Mouse (Mus musculus): ENCODE data around the gene Epm2aip1. TPM values are rescaled to one million over a fixed set of nuclear protein-coding genes. Genes with fewer than 3 reads are reported as not detected.

The Epm2aip1 gene
- total and polyA plus RNA-seq, 3 experiments, result 9.3 to 12.2 (median 11.4) TPM

DNA sequence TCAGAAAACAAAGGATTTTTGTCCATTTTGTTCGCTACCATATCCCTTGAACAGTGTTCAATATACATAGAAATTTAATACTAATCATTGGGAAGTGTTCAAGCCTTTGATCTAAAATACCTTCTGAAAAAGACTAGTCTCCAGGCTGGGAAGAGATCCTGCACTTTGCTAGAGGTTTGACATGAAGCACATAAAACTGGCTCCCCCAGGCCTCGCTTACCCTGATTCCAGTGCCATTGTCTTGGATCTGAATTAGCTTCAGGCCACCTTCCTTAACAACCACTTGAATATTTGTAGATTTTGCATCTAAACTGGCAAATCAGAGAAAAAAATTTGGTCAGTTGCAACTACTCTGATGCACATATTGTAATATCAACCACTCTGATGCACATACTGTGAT, 3.7 kb upstream of the Epm2aip1 start:
- no peak overlapping the region for H3K9ac ChIP-seq (ENCODE audit: insufficient read depth, low read depth)
- no peaks in the 10 kb centered on the region for H3K9me3 ChIP-seq (replicated peaks; ENCODE audit: low read length)
- H3K4me1 ChIP-seq (ENCODE audit: control insufficient read depth in 1 of 2, insufficient read depth in 2 of 2), result peaks cover 4 to 15% of the 10 kb centered on the region in 2 experiments; a peak in 3 of 4 replicates
- no peak overlapping the region for H3K27ac ChIP-seq (ENCODE audit: insufficient read depth, low read depth)
- no peaks in the 10 kb centered on the region for H3K27me3 ChIP-seq (replicated peaks)
- dilution Hi-C loops (cut with MboI; ENCODE audit: extremely low pct_ligation_motif_present, extremely low pct_unique_long_range_greater_than_20kb, low sequenced_read_pairs) (no loop called here), in situ Hi-C loops (cut with MboI; ENCODE audit: low pct_ligation_motif_present, low pct_unique_long_range_greater_than_20kb, low sequenced_read_pairs) (no loop called here)
- H3K4me2 ChIP-seq (ENCODE audit: insufficient read depth, low read depth, poor library complexity, severe bottlenecking), result no peak overlapping the region
- no peak for DNase-seq (ENCODE audit: extremely low read depth)
- TF ChIP-seq PAX5 (IDR thresholded peaks at IDR 0.05; ENCODE audit: low read length) (no peak), MAFK (IDR thresholded peaks at IDR 0.05; ENCODE audit: insufficient replicate concordance, low read length) (no peak), RCOR1 (conservative IDR thresholded peaks at IDR 0.05; ENCODE audit: low read depth, low read length) (no peak), TCF12 (IDR thresholded peaks at IDR 0.05; ENCODE audit: low read depth, low read length) (no peak), NELFE (IDR thresholded peaks at IDR 0.05; ENCODE audit: low read depth, low read length) (no peak), USF1 (IDR thresholded peaks at IDR 0.05; ENCODE audit: low read depth, low read length) (no peak), UBTF (IDR thresholded peaks at IDR 0.05; ENCODE audit: low read depth, low read length) (no peak), POLR2AphosphoS2 (IDR thresholded peaks at IDR 0.05; ENCODE audit: low read depth, low read length) (no peak), ZMIZ1 (IDR thresholded peaks at IDR 0.05; ENCODE audit: low read depth, low read length) (no peak), BHLHE40 (IDR thresholded peaks at IDR 0.05; ENCODE audit: low read depth, low read length) (no peak), MYC (IDR thresholded peaks at IDR 0.05; ENCODE audit: low read depth, low read length) (no peak), ETS1 (conservative IDR thresholded peaks at IDR 0.05; ENCODE audit: low read depth, low read length) (no peak), MXI1 (IDR thresholded peaks at IDR 0.05; ENCODE audit: low read depth, low read length) (no peak), TBP (conservative IDR thresholded peaks at IDR 0.05; ENCODE audit: low read depth, low read length) (no peak), RAD21 (IDR thresholded peaks at IDR 0.05; ENCODE audit: low read depth, low read length) (no peak)
- H3K36me3 ChIP-seq (replicated peaks in 1 of 2; ENCODE audit: control insufficient read depth in 1 of 2, insufficient read depth in 1 of 2, low read length in 1 of 2), result peaks cover 32 to 52% of the 10 kb centered on the region in 2 experiments
- H3K79me2 ChIP-seq (replicated peaks; ENCODE audit: control insufficient read depth, extremely low read depth, insufficient read depth, poor library complexity, severe bottlenecking), result peaks cover 30% of the 10 kb centered on the region
- H3K4me3 ChIP-seq (replicated peaks in 1 of 3; ENCODE audit: low read depth in 2 of 3, low read length in 2 of 3, poor library complexity in 1 of 3), result no peak overlapping the region

DNA sequence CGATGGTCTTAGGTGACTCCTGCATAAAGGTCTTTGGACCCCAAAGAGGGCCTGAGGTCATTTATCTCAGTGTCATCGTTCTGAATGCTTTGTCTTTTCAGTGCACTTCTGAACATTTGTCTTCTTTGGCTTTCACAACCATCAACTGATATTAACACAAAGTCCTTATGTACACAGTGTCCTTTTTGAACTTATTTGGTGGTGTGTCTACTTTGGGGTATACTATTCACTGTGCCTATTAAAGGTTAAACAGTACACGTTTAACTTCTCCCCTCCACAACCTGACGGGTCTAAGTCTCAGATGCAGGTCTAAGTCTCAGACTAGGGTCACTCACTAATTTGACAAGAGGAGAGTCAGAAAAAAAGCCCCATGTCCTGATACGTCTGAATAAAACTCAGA, 1.1 kb upstream of the Epm2aip1 start:
- no peaks in the 10 kb centered on the region for H3K9me3 ChIP-seq (replicated peaks; ENCODE audit: low read length)
- in situ Hi-C loops (cut with MboI; ENCODE audit: low pct_ligation_motif_present, low pct_unique_long_range_greater_than_20kb, low sequenced_read_pairs), result loop anchor here (10.0 kb wide), 1 partner anchor 194 kb away; no protein-coding TSS in a partner anchor
- DNase-seq (ENCODE audit: extremely low read depth), result no peak
- H3K9ac ChIP-seq (ENCODE audit: insufficient read depth, low read depth), result peak overlapping the region; percentile 75
- H3K4me2 ChIP-seq (ENCODE audit: insufficient read depth, low read depth, poor library complexity, severe bottlenecking), result peak overlapping the region; percentile 96
- peak overlapping the region; percentile 67 to 99 (median 92) for H3K4me3 ChIP-seq (replicated peaks in 1 of 3; ENCODE audit: low read depth in 2 of 3, low read length in 2 of 3, poor library complexity in 1 of 3)
- peaks cover 50% of the 10 kb centered on the region for H3K79me2 ChIP-seq (replicated peaks; ENCODE audit: control insufficient read depth, extremely low read depth, insufficient read depth, poor library complexity, severe bottlenecking)
- TF ChIP-seq POLR2AphosphoS2 (IDR thresholded peaks at IDR 0.05; ENCODE audit: low read depth, low read length) (no peak), ELF1 (IDR thresholded peaks at IDR 0.05; ENCODE audit: low read depth, low read length) (no peak), MAFK (IDR thresholded peaks at IDR 0.05; ENCODE audit: insufficient replicate concordance, low read length) (no peak), E2F4 (IDR thresholded peaks at IDR 0.05; ENCODE audit: insufficient replicate concordance, low read depth, low read length) (no peak), CHD1 (IDR thresholded peaks at IDR 0.05; ENCODE audit: low read depth, low read length) (0 out of 2 replicates have a peak, but pooled peaks have one; percentile 30), CTCF (conservative IDR thresholded peaks at IDR 0.05 in 1 of 2, IDR thresholded peaks at IDR 0.05 in 1 of 2; ENCODE audit: low read depth in 2 of 2, low read length in 2 of 2) (no peak), MEF2A (IDR thresholded peaks at IDR 0.05; ENCODE audit: borderline replicate concordance, low read depth, low read length) (no peak), EP300 (IDR thresholded peaks at IDR 0.05; ENCODE audit: low read length) (no peak), BHLHE40 (IDR thresholded peaks at IDR 0.05; ENCODE audit: low read depth, low read length) (no peak), SIN3A (IDR thresholded peaks at IDR 0.05; ENCODE audit: low read length) (0 out of 2 replicates have a peak, but pooled peaks have one; percentile 3), TBP (conservative IDR thresholded peaks at IDR 0.05; ENCODE audit: low read depth, low read length) (0 out of 2 replicates have a peak, but pooled peaks have one; percentile 21), JUN (IDR thresholded peaks at IDR 0.05; ENCODE audit: insufficient read depth, low read depth, low read length) (no peak), IRF4 (IDR thresholded peaks at IDR 0.05; ENCODE audit: low read depth, low read length) (no peak), MAX (IDR thresholded peaks at IDR 0.05; ENCODE audit: low read length) (no peak), MYC (IDR thresholded peaks at IDR 0.05; ENCODE audit: low read depth, low read length) (no peak)
- H3K27ac ChIP-seq (ENCODE audit: insufficient read depth, low read depth), result peak overlapping the region; percentile 87; the same call in 1 of the 2 replicates
- H3K36me3 ChIP-seq (replicated peaks in 1 of 2; ENCODE audit: control insufficient read depth in 1 of 2, insufficient read depth in 1 of 2, low read length in 1 of 2), result peaks cover 16 to 38% of the 10 kb centered on the region in 2 experiments
- dilution Hi-C loops (cut with MboI; ENCODE audit: extremely low pct_ligation_motif_present, extremely low pct_unique_long_range_greater_than_20kb, low sequenced_read_pairs), result no loop called here
- H3K4me1 ChIP-seq (ENCODE audit: control insufficient read depth in 1 of 2, insufficient read depth in 2 of 2), result peaks cover 4 to 24% of the 10 kb centered on the region in 2 experiments; a peak in 3 of 4 replicates
- no peaks in the 10 kb centered on the region for H3K27me3 ChIP-seq (replicated peaks)
